Mouse (Mus musculus) kidney, adult 9 months (tissue): Measurements from ENCODE around the gene Mup9.
"Not testable (repeated sequence)": the region's sequence is repeated elsewhere in the genome, so short reads cannot be mapped to it uniquely, and the experiment has no call there.

Source experiments
- DNase-seq: peaks from one replicate; pipeline ENCODE4 v3.0.0; 2022

The Mup9 gene

GRCm38 (mm10) chr4:60421852-60422251 is at the start of gene Mup9:
Gene Mup9 (minus strand): TSS chr4:60421952.
- not testable (repeated sequence) for DNase-seq
